Mouse (Mus musculus) embryonic fibroblast, embryonic 13.5 days (primary cell): ENCODE data around the gene Glud1.

ENCODE experiments used
- CTCF ChIP-seq: IDR thresholded peaks from 2 replicates; pipeline ENCODE4 v1.5.1; 2011; ENCODE audit warnings: mild to moderate bottlenecking, control low read depth, low read length, moderate library complexity, borderline replicate concordance; ENCODE audit not compliant: insufficient read depth
- POLR2A ChIP-seq: IDR thresholded peaks from 2 replicates; pipeline ENCODE4 v1.6.1; 2011; ENCODE audit warnings: low read depth, mild to moderate bottlenecking, control low read depth, low read length, moderate library complexity

DNA sequence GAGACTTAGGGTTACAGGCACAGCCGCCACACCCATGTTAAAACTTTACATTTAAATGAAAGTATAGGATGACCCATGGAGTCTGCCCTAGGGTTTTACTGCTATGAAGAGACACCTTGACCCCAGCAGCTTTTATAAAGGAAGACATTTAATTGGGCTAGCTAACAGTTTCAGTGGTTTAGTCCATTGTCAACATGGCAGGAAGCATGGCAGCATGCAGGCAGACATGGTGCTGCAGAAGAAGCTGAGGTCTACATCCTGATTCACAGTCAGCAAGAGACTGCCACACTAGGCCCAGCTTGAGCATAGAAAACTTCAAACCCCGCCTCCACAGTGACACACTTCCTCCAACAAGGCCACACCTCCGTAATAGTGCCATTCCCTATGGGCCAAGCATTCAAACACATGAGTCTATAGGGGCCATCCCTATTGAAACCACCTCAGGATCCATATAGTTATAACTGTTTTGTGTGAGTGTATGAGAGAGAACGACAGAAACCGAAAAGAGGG lies 13.1 kb downstream of the Glud1 start:
- no peak for TF ChIP-seq CTCF
- TF ChIP-seq POLR2A = no peak
